Mouse (Mus musculus) liver, embryonic 14.5 days (tissue): Measurements from ENCODE around the gene Ralgds.

Experiments
- CTCF ChIP-seq: IDR thresholded peaks from 2 replicates; pipeline ENCODE4 v1.5.1; 2016; ENCODE audit warnings: antibody characterized with exemption, low read depth, control low read depth
- EP300 ChIP-seq: IDR thresholded peaks from 2 replicates; pipeline ENCODE4 v1.6.1; 2016; ENCODE audit warnings: antibody characterized with exemption, low read depth

GRCm38 (mm10) chr2:28483861-28484260 lies 29.1 kb upstream of the Ralgds start:
- TF ChIP-seq CTCF (no peak), EP300 (no peak)
